Mouse (Mus musculus) frontal cortex, postnatal 25 days (tissue): ENCODE measurements around the gene Tha1.
A peak's percentile ranks its signal among the peaks of the same experiment; 100 is the strongest.

Experiments used
- DNase-seq, 2 experiments: peaks; one replicate each; pipeline ENCODE4 v3.0.0; 2022; ENCODE audit warnings: low spot score in 2 of 2

The Tha1 gene

GRCm38 (mm10) chr11:117872861-117873608 lies at the start of gene Tha1:
Gene Tha1, minus strand, starts transcription at chr11:117873481.
- peak; percentile 51 to 64 for DNase-seq

GRCm38 (mm10) chr11:117919211-117919610 lies 45.9 kb upstream of the Tha1 start:
- DNase-seq = no peak

GRCm38 (mm10) chr11:117918541-117918940 lies 45.3 kb upstream of the Tha1 start:
- no peak for DNase-seq

GRCm38 (mm10) chr11:117915837-117916236 lies 42.6 kb upstream of the Tha1 start:
- DNase-seq = no peak

- no peak for DNase-seq
These were observed 42.1 kb upstream of the Tha1 start for GRCm38 (mm10) chr11:117915341-117915740.

- DNase-seq = no peak
These were observed 41.2 kb upstream of the Tha1 start for GRCm38 (mm10) chr11:117914531-117914930.

GRCm38 (mm10) chr11:117912684-117913352 lies 39.5 kb upstream of the Tha1 start:
- DNase-seq = peak; percentile 59 to 71

- no peak for DNase-seq
These were observed 36.1 kb upstream of the Tha1 start for GRCm38 (mm10) chr11:117909337-117909736.

GRCm38 (mm10) chr11:117904442-117904841 lies 31.2 kb upstream of the Tha1 start:
- no peak for DNase-seq

- DNase-seq = no peak
These were observed 29.0 kb upstream of the Tha1 start for GRCm38 (mm10) chr11:117902282-117902681.

GRCm38 (mm10) chr11:117896533-117896932 lies 23.3 kb upstream of the Tha1 start:
- no peak for DNase-seq

GRCm38 (mm10) chr11:117894676-117895075 lies 21.4 kb upstream of the Tha1 start:
- no peak for DNase-seq

- no peak for DNase-seq
These were observed 18.9 kb upstream of the Tha1 start for GRCm38 (mm10) chr11:117892199-117892598.

- DNase-seq = no peak
These were observed 18.4 kb upstream of the Tha1 start for GRCm38 (mm10) chr11:117891581-117892175.

- DNase-seq = no peak
These were observed 17.4 kb upstream of the Tha1 start for GRCm38 (mm10) chr11:117890519-117891282.

- no peak for DNase-seq
These were observed 16.6 kb upstream of the Tha1 start for GRCm38 (mm10) chr11:117889887-117890340.

- no peak for DNase-seq
These were observed 15.9 kb upstream of the Tha1 start for GRCm38 (mm10) chr11:117888853-117889822.

- no peak for DNase-seq
These were observed 15.0 kb upstream of the Tha1 start for GRCm38 (mm10) chr11:117888168-117888852.

- no peak for DNase-seq
These were observed 12.7 kb upstream of the Tha1 start for GRCm38 (mm10) chr11:117886000-117886399.

GRCm38 (mm10) chr11:117882208-117882607 lies 8.9 kb upstream of the Tha1 start:
- no peak for DNase-seq
